Mouse (Mus musculus) ES-Bruce4 (cell line): ENCODE results near the gene Ust.

Experiments
- CTCF ChIP-seq: IDR thresholded peaks from one replicate; pipeline ENCODE4 v1.8.1; 2011; ENCODE audit warnings: low read depth, low read length
- POLR2A ChIP-seq: IDR thresholded peaks from one replicate; pipeline ENCODE4 v1.8.1; 2011; ENCODE audit warnings: low read length; ENCODE audit not compliant: insufficient read depth

- TF ChIP-seq CTCF (no peak), POLR2A (no peak)
These were observed 214.4 kb downstream of the Ust start for GRCm38 (mm10) chr10:8304211-8304610.
